Mouse (Mus musculus) layer of hippocampus, postnatal 36 days (tissue): Measurements from ENCODE around the gene Col9a1. TPM values are rescaled to one million over a fixed set of nuclear protein-coding genes. Genes with fewer than 3 reads are reported as not detected.

ENCODE experiments used
- DNase-seq, 2 experiments: peaks; one replicate each; pipeline ENCODE4 v3.0.0; 2022
- total RNA-seq, 2 experiments: library from RNA; stranded (reverse); gene quantifications; 2 replicates each; pipeline ENCODE4 v1.2.3; 2021

Col9a1 gene
- total RNA-seq, 2 experiments from 2014 or later, result 0.33 to 0.57 TPM

- DNase-seq, result peak; percentile 24 to 40
Measured at GRCm38 (mm10) chr1:24222981-24223612, 45.7 kb downstream of the Col9a1 start.

DNA sequence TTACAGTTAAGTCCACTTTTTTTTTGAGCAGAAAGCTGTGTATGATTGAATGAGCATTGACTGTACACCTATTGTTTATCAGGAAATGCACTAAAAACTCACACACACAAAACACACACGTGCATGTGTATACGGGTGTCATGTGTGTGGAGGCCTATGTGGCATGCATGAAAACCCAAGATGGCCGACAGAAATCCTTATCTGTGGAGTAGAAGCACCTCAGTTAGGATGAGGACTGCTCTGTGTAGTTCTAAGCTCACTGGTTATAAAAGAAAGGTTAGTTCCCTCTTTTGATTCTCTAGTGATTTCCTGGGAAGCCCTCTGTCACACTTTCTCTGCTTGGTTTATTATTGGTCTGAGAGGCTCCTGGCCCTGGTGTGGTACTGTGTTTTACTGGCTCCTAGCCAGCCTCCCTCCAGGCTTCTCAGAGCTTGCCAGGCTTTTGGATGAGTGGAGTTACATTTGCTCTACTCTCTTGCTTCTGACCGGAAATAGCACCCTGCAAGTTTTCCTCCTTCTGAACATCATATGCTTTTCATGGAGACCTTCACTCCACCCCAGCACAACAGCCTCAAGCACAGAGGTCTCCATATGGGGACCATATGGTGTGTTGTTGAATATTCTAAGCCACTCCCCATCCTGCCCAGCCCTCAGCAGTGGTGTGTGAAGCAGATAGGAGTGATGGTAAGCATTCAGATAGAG lies 48.6 kb downstream of the Col9a1 start:
- DNase-seq, result no peak

GRCm38 (mm10) chr1:24226941-24227711 lies 49.7 kb downstream of the Col9a1 start:
- DNase-seq, result no peak

DNA sequence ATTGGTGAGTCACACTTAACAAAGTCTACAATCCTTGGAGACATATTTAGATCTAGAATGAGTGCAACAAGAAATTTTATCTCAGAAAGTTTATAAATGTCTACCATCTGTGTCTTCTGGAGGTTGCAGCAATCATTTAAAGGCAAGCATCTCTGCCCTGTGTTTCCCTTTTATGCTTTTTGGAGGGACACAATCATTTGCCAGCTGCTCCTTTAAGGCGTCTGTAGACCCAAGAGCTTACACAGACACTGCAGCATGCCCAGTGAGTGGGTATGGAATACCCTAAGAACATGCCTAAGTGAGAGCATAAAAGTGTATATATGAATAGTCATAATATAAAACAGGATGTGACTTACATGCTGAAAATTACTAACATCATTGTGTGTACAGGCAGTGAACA lies 52.1 kb downstream of the Col9a1 start:
- DNase-seq, result no peak

GRCm38 (mm10) chr1:24230428-24230827 lies 53.0 kb downstream of the Col9a1 start:
- DNase-seq, result no peak

- DNase-seq, result no peak
Measured at GRCm38 (mm10) chr1:24231504-24232270, 54.3 kb downstream of the Col9a1 start.

GRCm38 (mm10) chr1:24236330-24236729 lies 58.9 kb downstream of the Col9a1 start:
- DNase-seq, result no peak

- DNase-seq, result no peak
Measured at GRCm38 (mm10) chr1:24240039-24240691, 62.8 kb downstream of the Col9a1 start.

GRCm38 (mm10) chr1:24244931-24245330 lies 67.5 kb downstream of the Col9a1 start:
- no peak for DNase-seq

DNA sequence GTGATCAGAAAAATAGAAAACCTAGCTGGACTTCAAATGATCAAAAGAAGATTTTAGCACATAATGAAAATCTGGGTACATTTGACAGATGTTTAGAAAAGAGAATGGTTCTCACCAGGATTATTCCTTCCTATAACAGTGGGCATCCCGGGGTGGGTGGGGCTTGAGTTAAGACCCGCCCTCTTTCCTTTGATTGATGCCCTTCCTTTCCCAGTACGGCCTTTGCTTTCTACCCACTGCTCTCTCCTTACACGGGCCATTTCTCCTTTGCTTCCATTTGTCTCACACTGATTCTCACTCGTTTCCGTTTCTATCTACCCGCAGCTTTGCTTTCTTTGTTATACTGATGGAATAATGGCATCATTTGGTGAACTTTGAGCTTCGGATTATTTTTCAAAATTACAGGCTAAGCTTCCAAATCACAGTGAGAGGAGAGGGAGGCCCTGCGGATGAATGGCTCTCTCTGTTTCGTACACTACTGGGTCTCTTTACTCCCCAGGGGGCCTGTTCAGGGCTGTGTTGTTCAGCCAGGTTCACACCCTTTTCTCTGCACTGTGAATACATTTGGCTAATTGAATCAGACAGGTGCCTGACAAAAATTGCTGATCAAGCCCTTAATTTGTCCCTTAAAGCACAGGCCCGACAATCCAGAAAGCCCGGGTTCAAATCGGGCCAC lies 68.4 kb downstream of the Col9a1 start:
- no peak for DNase-seq

- DNase-seq, result no peak
Measured at GRCm38 (mm10) chr1:24248294-24249104, 71.1 kb downstream of the Col9a1 start.

GRCm38 (mm10) chr1:24249105-24249664 lies 71.8 kb downstream of the Col9a1 start:
- DNase-seq, result no peak

- DNase-seq, result no peak
Measured at GRCm38 (mm10) chr1:24257961-24258360, 80.6 kb downstream of the Col9a1 start.

- DNase-seq, result no peak
Measured at GRCm38 (mm10) chr1:24259419-24259818, 82.0 kb downstream of the Col9a1 start.

- no peak for DNase-seq
Measured at GRCm38 (mm10) chr1:24261181-24261580, 83.8 kb downstream of the Col9a1 start.

DNA sequence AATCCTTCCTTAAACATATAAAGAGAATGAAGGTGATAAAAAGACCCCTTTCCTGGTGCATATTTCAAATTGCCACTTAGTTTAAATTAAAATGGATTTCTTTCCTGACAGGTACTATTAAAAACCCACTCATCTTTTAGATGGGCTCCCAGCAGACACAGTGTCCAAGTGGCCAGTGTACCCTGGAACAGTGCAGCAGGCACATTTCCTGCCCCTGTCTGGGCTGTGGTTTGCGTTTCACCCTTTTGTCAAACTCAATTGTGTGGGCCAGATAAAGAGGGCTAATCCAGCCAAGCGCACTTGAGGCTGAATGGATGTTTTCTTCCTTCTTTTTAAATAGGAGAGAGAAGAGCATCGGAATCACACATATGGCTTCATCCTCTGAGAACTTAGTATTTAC lies 89.6 kb downstream of the Col9a1 start:
- DNase-seq, result no peak

- DNase-seq, result no peak
Measured at GRCm38 (mm10) chr1:24286360-24286759, 109.0 kb downstream of the Col9a1 start.

- no peak for DNase-seq
Measured at GRCm38 (mm10) chr1:24292515-24292914, 115.1 kb downstream of the Col9a1 start.

- DNase-seq, result no peak
Measured at GRCm38 (mm10) chr1:24294979-24295942, 117.9 kb downstream of the Col9a1 start.
